Mouse (Mus musculus) bone marrow, adult 2 months (tissue): ENCODE measurements at regions not wholly inside any gene's neighbourhood (a gene's known extent, or its start where the extent isn't known, plus 50 kb on each side); places are given as distances from the start of the nearest gene placed in this dataset.

Source experiments
- H3K27ac ChIP-seq: fragments of 200-500 bp; 2 replicates; pipeline ENCODE4 v1.5.1; 2012; ENCODE audit warnings: low read depth, mild to moderate bottlenecking, control low read depth, inconsistent platforms, low read length; ENCODE audit not compliant: control insufficient read depth, poor library complexity, insufficient read depth
- H3K4me1 ChIP-seq: fragments of 200-500 bp; 2 replicates; pipeline ENCODE4 v1.6.1; 2011; ENCODE audit warnings: low read length; ENCODE audit not compliant: control insufficient read depth, insufficient read depth
- H3K4me3 ChIP-seq: fragments of 200-500 bp; replicated peaks from 2 replicates; pipeline ENCODE3; 2011; ENCODE audit warnings: mild to moderate bottlenecking, low read depth, low read length, control low read depth; ENCODE audit not compliant: control insufficient read depth
- CTCF ChIP-seq: fragments of 200-500 bp; IDR thresholded peaks from 2 replicates; pipeline ENCODE4 v1.5.1; 2011; ENCODE audit warnings: low read length, control low read depth; ENCODE audit not compliant: control insufficient read depth, insufficient read depth
- POLR2A ChIP-seq: fragments of 200-500 bp; IDR thresholded peaks from 2 replicates; pipeline ENCODE4 v1.6.1; 2011; ENCODE audit warnings: low read depth, mild to moderate bottlenecking, control low read depth, low read length, borderline replicate concordance; ENCODE audit not compliant: control insufficient read depth
- WGBS: fragments of 180-500 bp; shearing (Covaris S2); methylation state at CpG from one replicate; pipeline ENCODE4 v1.1.7; 2018; 5-methylcytosine and 5-hydroxymethylcytosine counted together

GRCm38 (mm10) chr9:93328997-93329682 is 787.1 kb downstream of the Plod2 start:
- H3K27ac ChIP-seq, result no peak overlapping the region
- no peak overlapping the region for H3K4me3 ChIP-seq
- no peaks in the 10 kb centered on the region for H3K4me1 ChIP-seq
- WGBS, result 45% methylated on average over 2 of the region's 2 CpGs
- TF ChIP-seq POLR2A (no peak), CTCF (no peak)
